Mouse (Mus musculus): ENCODE measurements at regions not wholly inside any gene's neighbourhood (a gene's known extent, or its start where the extent isn't known, plus 50 kb on each side); places are given as distances from the start of the nearest gene placed in this dataset.

GRCm38 (mm10) chr11:111735961-111736360, 670.0 kb downstream of the Kcnj2 start:
- H3K4me2 ChIP-seq (ENCODE audit: low read depth, low read length, poor library complexity, severe bottlenecking), result no peak overlapping the region
- H3K9ac ChIP-seq (replicated peaks; ENCODE audit: low read length, poor library complexity, severe bottlenecking), result no peak overlapping the region
- H3K27ac ChIP-seq (ENCODE audit: low read depth, low read length), result no peak overlapping the region
- H3K36me3 ChIP-seq (ENCODE audit: insufficient read depth, low read length), result no peaks in the 10 kb centered on the region
- H3K4me3 ChIP-seq (ENCODE audit: low read depth, low read length), result no peak overlapping the region
- no peak for TF ChIP-seq CTCF (IDR thresholded peaks at IDR 0.05)
- no peak for DNase-seq (ENCODE audit: low spot score)
- WGBS, result 88% methylated on average over 5 of the region's 5 CpGs
- H3K4me1 ChIP-seq (ENCODE audit: insufficient read depth, low read length), result no peaks in the 10 kb centered on the region
- no peak for ATAC-seq (ENCODE audit: low FRiP score)
- no peaks in the 10 kb centered on the region for H3K9me3 ChIP-seq (ENCODE audit: low read length)
- H3K27me3 ChIP-seq (ENCODE audit: insufficient read depth, low read length), result no peaks in the 10 kb centered on the region

- Histone ChIP-seq H3K4me2 (ENCODE audit: low read depth, low read length, poor library complexity, severe bottlenecking) (no peak overlapping the region), H3K27ac (ENCODE audit: low read depth, low read length) (no peak overlapping the region), H3K9ac (replicated peaks; ENCODE audit: low read length, poor library complexity, severe bottlenecking) (no peak overlapping the region), H3K4me1 (ENCODE audit: insufficient read depth, low read length) (no peaks in the 10 kb centered on the region), H3K9me3 (ENCODE audit: low read length) (no peaks in the 10 kb centered on the region), H3K27me3 (ENCODE audit: insufficient read depth, low read length) (no peaks in the 10 kb centered on the region), H3K4me3 (ENCODE audit: low read depth, low read length) (no peak overlapping the region), H3K36me3 (ENCODE audit: insufficient read depth, low read length) (no peaks in the 10 kb centered on the region)
- ATAC-seq (ENCODE audit: low FRiP score), result no peak
- no peak for TF ChIP-seq CTCF (IDR thresholded peaks at IDR 0.05)
- WGBS, result 36% methylated on average over 6 of the region's 6 CpGs
- no peak for DNase-seq (ENCODE audit: low spot score)
Measured at GRCm38 (mm10) chr11:111743356-111743755, 677.4 kb downstream of the Kcnj2 start.

- WGBS, result 80% methylated on average over 7 of the region's 7 CpGs
- Histone ChIP-seq H3K4me1 (ENCODE audit: insufficient read depth, low read length) (no peaks in the 10 kb centered on the region), H3K4me2 (ENCODE audit: low read depth, low read length, poor library complexity, severe bottlenecking) (no peak overlapping the region), H3K36me3 (ENCODE audit: insufficient read depth, low read length) (no peaks in the 10 kb centered on the region), H3K27me3 (ENCODE audit: insufficient read depth, low read length) (no peaks in the 10 kb centered on the region), H3K4me3 (ENCODE audit: low read depth, low read length) (no peak overlapping the region), H3K9me3 (ENCODE audit: low read length) (no peaks in the 10 kb centered on the region), H3K27ac (ENCODE audit: low read depth, low read length) (no peak overlapping the region), H3K9ac (replicated peaks; ENCODE audit: low read length, poor library complexity, severe bottlenecking) (no peak overlapping the region)
- DNase-seq (ENCODE audit: low spot score) (no peak), ATAC-seq (ENCODE audit: low FRiP score) (no peak)
- TF ChIP-seq CTCF (IDR thresholded peaks at IDR 0.05), result no peak
Measured at GRCm38 (mm10) chr11:111747262-111747946, 681.4 kb downstream of the Kcnj2 start.

GRCm38 (mm10) chr11:111747947-111748322, 682.0 kb downstream of the Kcnj2 start:
- no peak for TF ChIP-seq CTCF (IDR thresholded peaks at IDR 0.05)
- no peaks in the 10 kb centered on the region for H3K36me3 ChIP-seq (ENCODE audit: insufficient read depth, low read length)

GRCm38 (mm10) chr11:111748496-111748895, 682.5 kb downstream of the Kcnj2 start:
- no peaks in the 10 kb centered on the region for H3K27me3 ChIP-seq (ENCODE audit: insufficient read depth, low read length)
- H3K4me3 ChIP-seq (ENCODE audit: low read depth, low read length), result no peak overlapping the region
- no peaks in the 10 kb centered on the region for H3K36me3 ChIP-seq (ENCODE audit: insufficient read depth, low read length)
- WGBS, result 98% methylated on average over 1 of the region's 1 CpGs
- H3K27ac ChIP-seq (ENCODE audit: low read depth, low read length), result no peak overlapping the region
- ATAC-seq (ENCODE audit: low FRiP score) (no peak), DNase-seq (ENCODE audit: low spot score) (no peak)
- H3K4me2 ChIP-seq (ENCODE audit: low read depth, low read length, poor library complexity, severe bottlenecking), result no peak overlapping the region
- no peaks in the 10 kb centered on the region for H3K9me3 ChIP-seq (ENCODE audit: low read length)
- no peak overlapping the region for H3K9ac ChIP-seq (replicated peaks; ENCODE audit: low read length, poor library complexity, severe bottlenecking)
- no peaks in the 10 kb centered on the region for H3K4me1 ChIP-seq (ENCODE audit: insufficient read depth, low read length)
- no peak for TF ChIP-seq CTCF (IDR thresholded peaks at IDR 0.05)

More at GRCm38 (mm10) chr11:111747947-111748322, 682.0 kb downstream of the Kcnj2 start:
- H3K27me3 ChIP-seq (ENCODE audit: insufficient read depth, low read length), result no peaks in the 10 kb centered on the region
- no peak for ATAC-seq (ENCODE audit: low FRiP score)
- H3K9me3 ChIP-seq (ENCODE audit: low read length), result no peaks in the 10 kb centered on the region
- WGBS, result 80% methylated on average over 2 of the region's 2 CpGs
- no peak for DNase-seq (ENCODE audit: low spot score)
- H3K27ac ChIP-seq (ENCODE audit: low read depth, low read length), result no peak overlapping the region
- no peaks in the 10 kb centered on the region for H3K4me1 ChIP-seq (ENCODE audit: insufficient read depth, low read length)
- no peak overlapping the region for H3K4me3 ChIP-seq (ENCODE audit: low read depth, low read length)
- no peak overlapping the region for H3K4me2 ChIP-seq (ENCODE audit: low read depth, low read length, poor library complexity, severe bottlenecking)
- H3K9ac ChIP-seq (replicated peaks; ENCODE audit: low read length, poor library complexity, severe bottlenecking), result no peak overlapping the region

- Histone ChIP-seq H3K4me1 (ENCODE audit: insufficient read depth, low read length) (no peaks in the 10 kb centered on the region), H3K4me2 (ENCODE audit: low read depth, low read length, poor library complexity, severe bottlenecking) (no peak overlapping the region), H3K27me3 (ENCODE audit: insufficient read depth, low read length) (no peaks in the 10 kb centered on the region), H3K9ac (replicated peaks; ENCODE audit: low read length, poor library complexity, severe bottlenecking) (no peak overlapping the region), H3K27ac (ENCODE audit: low read depth, low read length) (no peak overlapping the region), H3K4me3 (ENCODE audit: low read depth, low read length) (no peak overlapping the region), H3K36me3 (ENCODE audit: insufficient read depth, low read length) (no peaks in the 10 kb centered on the region), H3K9me3 (ENCODE audit: low read length) (no peaks in the 10 kb centered on the region)
- DNase-seq (ENCODE audit: low spot score) (no peak), ATAC-seq (ENCODE audit: low FRiP score) (no peak)
- 83% methylated on average over 2 of the region's 2 CpGs for WGBS
- TF ChIP-seq CTCF (IDR thresholded peaks at IDR 0.05), result no peak
Measured at GRCm38 (mm10) chr11:111754735-111755134, 688.8 kb downstream of the Kcnj2 start.

Data from midbrain, postnatal 0 days (tissue).